Mouse (Mus musculus): ENCODE measurements around the gene Shbg. TPM values are rescaled to one million over a fixed set of nuclear protein-coding genes. Genes with fewer than 3 reads are reported as not detected.

Gene Shbg
- not detected for total RNA-seq (2021)
- long read RNA-seq, experiment 1 = 0 reads
- long read RNA-seq, experiment 2 = 0 reads

- no peak for DNase-seq
Measured at GRCm38 (mm10) chr11:69617805-69618204, at the start of gene Shbg. TSS of gene Shbg (minus strand) at chr11:69617905.

GRCm38 (mm10) chr11:69666665-69667005 is 48.9 kb upstream of the Shbg start:
- no peak for DNase-seq

GRCm38 (mm10) chr11:69665961-69666664 is 48.4 kb upstream of the Shbg start, which contains the start of gene Cd68:
TSS of gene Cd68 (minus strand) at chr11:69666153.
- DNase-seq = peak; percentile 59 to 82

- no peak for DNase-seq
Measured at GRCm38 (mm10) chr11:69665457-69665960, 47.8 kb upstream of the Shbg start.

- no peak for DNase-seq
Measured at GRCm38 (mm10) chr11:69664841-69665240, 47.1 kb upstream of the Shbg start.

- DNase-seq = peak; percentile 44 to 60
Measured at GRCm38 (mm10) chr11:69663795-69664194, 46.1 kb upstream of the Shbg start.

GRCm38 (mm10) chr11:69662967-69663671 is 45.4 kb upstream of the Shbg start:
- no peak for DNase-seq

GRCm38 (mm10) chr11:69662213-69662966 is 44.7 kb upstream of the Shbg start, which contains the start of gene Mpdu1:
TSS of gene Mpdu1 (minus strand) at chr11:69662642.
- DNase-seq = peak; percentile 94 to 98

- DNase-seq = peak; percentile 22 to 40
Measured at GRCm38 (mm10) chr11:69661221-69661881, 43.6 kb upstream of the Shbg start.

- no peak for DNase-seq
Measured at GRCm38 (mm10) chr11:69657462-69657881, 39.8 kb upstream of the Shbg start.

- peak; percentile 22 to 66 for DNase-seq
Measured at GRCm38 (mm10) chr11:69656617-69657461, 39.1 kb upstream of the Shbg start.

- no peak for DNase-seq
Measured at GRCm38 (mm10) chr11:69656065-69656455, 38.4 kb upstream of the Shbg start.

- DNase-seq = peak; percentile 57 to 72
Measured at GRCm38 (mm10) chr11:69655264-69656064, 37.8 kb upstream of the Shbg start, which contains the start of gene Sox15. TSS of gene Sox15 (plus strand) at chr11:69655314.

GRCm38 (mm10) chr11:69654760-69655159 is 37.1 kb upstream of the Shbg start:
- DNase-seq = no peak

GRCm38 (mm10) chr11:69653399-69653798 is 35.7 kb upstream of the Shbg start:
- DNase-seq = no peak

- no peak for DNase-seq
Measured at GRCm38 (mm10) chr11:69645860-69646259, 28.2 kb upstream of the Shbg start.

GRCm38 (mm10) chr11:69635471-69635870 is 17.8 kb upstream of the Shbg start:
- no peak for DNase-seq

GRCm38 (mm10) chr11:69633128-69633866 is 15.6 kb upstream of the Shbg start:
- DNase-seq = no peak

Measured in heart, adult 18-20 months (tissue).